Mouse (Mus musculus) cortical plate, adult 2 months (tissue): ENCODE measurements at regions not wholly inside any gene's neighbourhood (a gene's known extent, or its start where the extent isn't known, plus 50 kb on each side); places are given as distances from the start of the nearest gene placed in this dataset.

Experiments used
- CTCF ChIP-seq: fragments of 200-500 bp; IDR thresholded peaks from 2 replicates; pipeline ENCODE4 v1.5.1; 2011; ENCODE audit warnings: mild to moderate bottlenecking, control low read depth, low read length; ENCODE audit not compliant: insufficient read depth; ENCODE audit errors: extremely low read depth
- POLR2A ChIP-seq: fragments of 200-500 bp; IDR thresholded peaks from 2 replicates; pipeline ENCODE4 v1.6.1; 2011; ENCODE audit warnings: mild to moderate bottlenecking, low read length, control low read depth; ENCODE audit not compliant: insufficient read depth; ENCODE audit errors: extremely low read depth

- TF ChIP-seq POLR2A: no peak
- no peak for TF ChIP-seq CTCF
Observed at GRCm38 (mm10) chr8:8521532-8521931, 139.5 kb downstream of the Efnb2 start.
